Mouse (Mus musculus): ENCODE data around the gene Arid5b.

GRCm38 (mm10) chr10:68282466-68283391 lies 4.2 kb upstream of the Arid5b start:
- TF ChIP-seq CTCF (IDR thresholded peaks at IDR 0.05; ENCODE audit: extremely low read depth, insufficient read depth, insufficient read length, insufficient replicate concordance) (peak; percentile 63; the same call in 1 of the 2 replicates), POLR2A (IDR thresholded peaks at IDR 0.05; ENCODE audit: low read depth, low read length) (no peak)
